Mouse (Mus musculus) erythroblast, adult 5-6 weeks (primary cell): ENCODE data around the gene Gpr150. TPM values are rescaled to one million over a fixed set of nuclear protein-coding genes. Genes with fewer than 3 reads are reported as not detected.

Experiments used
- ATAC-seq: replicated peaks from 2 replicates; pipeline ENCODE4 v1.8.0; 2016; ENCODE audit warnings: moderate number of reproducible peaks, mild to moderate bottlenecking, moderate TSS enrichment, inconsistent platforms; ENCODE audit not compliant: poor library complexity, low FRiP score, severe bottlenecking
- total RNA-seq, 2 experiments: library from RNA; stranded (forward) in 1 of 2; stranded (reverse) in 1 of 2; fragments of 150-400 nt in 1 of 2; fragments of 200-764, 138-1000 nt in 1 of 2; gene quantifications; 2 replicates each; pipeline versions ENCODE4 v1.2.3 to v1.2.4; 2015 to 2017; ENCODE audit warnings: low replicate concordance in 2 of 2

The Gpr150 gene
- total RNA-seq, 2 experiments from 2014 or later: not detected

DNA sequence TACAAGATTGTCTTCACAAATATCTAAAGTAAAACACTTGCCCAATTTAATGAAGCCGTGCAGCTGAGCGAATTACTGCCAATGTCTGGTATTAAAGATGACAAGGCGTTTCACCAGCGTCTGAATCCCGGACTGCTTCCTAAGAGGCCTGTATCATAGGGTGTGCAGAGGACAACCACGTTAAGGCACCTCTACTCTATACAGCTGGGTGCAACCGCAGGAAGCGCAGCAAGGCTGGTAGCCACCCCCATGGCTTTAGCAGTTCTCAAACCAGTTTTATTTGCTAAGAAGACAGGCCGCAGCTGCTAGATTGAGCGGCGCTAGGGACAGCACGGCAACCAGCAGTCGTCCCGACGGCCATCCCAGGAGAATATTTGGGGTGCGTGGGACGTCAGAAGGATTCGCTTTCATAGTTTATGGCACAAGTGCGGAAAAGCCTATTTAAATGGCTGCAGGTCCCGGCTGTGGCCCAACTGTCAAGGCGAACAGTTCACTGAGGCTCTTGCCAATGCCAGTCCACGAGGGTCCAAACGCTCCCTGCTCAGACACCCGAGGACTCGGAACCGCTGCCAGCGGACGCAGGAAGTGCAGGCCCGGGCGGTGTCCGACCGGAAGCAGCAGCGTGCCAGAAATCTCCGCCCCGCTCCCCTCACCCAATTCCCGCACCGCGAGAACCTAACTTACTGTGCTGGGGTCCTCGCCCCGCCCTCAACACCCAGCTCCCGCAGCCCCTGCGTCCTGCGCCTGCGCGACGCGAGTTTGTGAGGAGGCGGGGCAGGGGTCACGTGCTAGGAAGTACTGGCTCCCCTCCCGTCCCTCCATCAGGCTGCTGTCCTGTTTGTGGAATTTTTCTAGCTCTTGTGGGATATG lies 38.6 kb downstream of the Gpr150 start, which contains the start of gene Rfesd:
TSS of gene Rfesd (minus strand) at position 746 of the 870 bp plus-strand sequence.
- peak; percentile 93 for ATAC-seq

DNA sequence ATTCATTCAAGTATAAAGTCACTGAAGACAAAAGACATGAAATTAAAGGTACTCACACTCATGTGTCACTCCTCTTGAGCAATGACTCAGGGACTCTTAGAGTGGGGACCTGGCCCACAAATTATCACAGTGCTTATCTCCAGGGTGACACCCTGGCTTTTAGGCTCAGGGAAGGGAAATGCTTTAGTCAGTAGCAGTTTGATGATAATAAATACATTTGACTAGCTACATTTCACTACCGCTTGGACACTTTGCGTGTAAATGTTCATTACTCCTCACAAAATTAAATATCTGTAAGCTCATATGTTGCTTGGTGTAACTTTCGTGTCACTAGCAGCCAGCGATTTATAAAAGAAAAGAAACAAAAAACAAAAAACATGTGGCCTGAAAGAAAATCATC lies 39.3 kb downstream of the Gpr150 start:
- peak; percentile 73 for ATAC-seq

DNA sequence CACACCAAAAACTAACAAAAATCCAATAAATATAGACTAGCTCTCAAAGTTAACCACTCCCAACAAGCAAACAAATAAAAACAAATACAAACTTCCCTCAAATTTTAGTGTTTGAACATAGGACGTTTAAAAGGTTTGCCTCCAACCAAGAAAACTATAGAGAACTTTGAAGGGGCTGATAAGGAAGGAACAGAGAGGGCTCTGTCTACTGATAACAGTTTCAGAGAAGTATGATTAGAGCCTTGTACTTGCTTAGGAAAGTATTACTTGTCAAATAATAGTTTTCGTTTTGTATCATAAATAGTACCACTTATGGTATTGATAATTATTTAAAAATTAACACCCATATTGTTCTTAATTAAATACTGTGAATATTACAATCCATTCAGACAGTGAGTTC lies 42.3 kb downstream of the Gpr150 start:
- no peak for ATAC-seq

Other genes starting within 250 kb of the Gpr150 start
- gene Glrx, start 217.1 kb downstream of the Gpr150 start, total RNA-seq (2015; ENCODE audit: low replicate concordance): 94.9 and 109 TPM in 2 replicates
- gene Glrx, start 217.1 kb downstream of the Gpr150 start, total RNA-seq (2017; ENCODE audit: low replicate concordance): 49.8 and 70.8 TPM in 2 replicates
- gene Rhobtb3, start 113.1 kb downstream of the Gpr150 start, total RNA-seq (2015; ENCODE audit: low replicate concordance): 0.63 and 0.96 TPM in 2 replicates
- 0.28 and 1.4 TPM in 2 replicates for gene Rhobtb3, start 113.1 kb downstream of the Gpr150 start, total RNA-seq (2017; ENCODE audit: low replicate concordance)
- gene Spata9, start 89.8 kb downstream of the Gpr150 start, total RNA-seq (2015; ENCODE audit: low replicate concordance): not detected in 2 replicates
- not detected in 2 replicates for gene Spata9, start 89.8 kb downstream of the Gpr150 start, total RNA-seq (2017; ENCODE audit: low replicate concordance)
- gene Rfesd, start 38.3 kb downstream of the Gpr150 start, total RNA-seq (2015; ENCODE audit: low replicate concordance): 10.9 and 38.2 TPM in 2 replicates
- 17.5 and 29.4 TPM in 2 replicates for gene Rfesd, start 38.3 kb downstream of the Gpr150 start, total RNA-seq (2017; ENCODE audit: low replicate concordance)
- gene Arsk, start 41.7 kb upstream of the Gpr150 start, total RNA-seq (2015; ENCODE audit: low replicate concordance): 2.3 and 5.0 TPM in 2 replicates
- 4.5 and 5.5 TPM in 2 replicates for gene Arsk, start 41.7 kb upstream of the Gpr150 start, total RNA-seq (2017; ENCODE audit: low replicate concordance)
- gene Ttc37, start 41.7 kb upstream of the Gpr150 start, total RNA-seq (2015; ENCODE audit: low replicate concordance): 2.3 and 5.0 TPM in 2 replicates
- gene Ttc37, start 41.7 kb upstream of the Gpr150 start, total RNA-seq (2017; ENCODE audit: low replicate concordance): 4.9 and 10.0 TPM in 2 replicates
- gene Fam81b, start 248.1 kb upstream of the Gpr150 start, total RNA-seq (2015; ENCODE audit: low replicate concordance): not detected in 2 replicates
- not detected in 2 replicates for gene Fam81b, start 248.1 kb upstream of the Gpr150 start, total RNA-seq (2017; ENCODE audit: low replicate concordance)